Mouse (Mus musculus): ENCODE measurements around the gene Zfand6. TPM values are rescaled to one million over a fixed set of nuclear protein-coding genes. Genes with fewer than 3 reads are reported as not detected.

Gene Zfand6
- total RNA-seq, 2 experiments from 2014 or later = 70.1 to 77.2 TPM

DNA sequence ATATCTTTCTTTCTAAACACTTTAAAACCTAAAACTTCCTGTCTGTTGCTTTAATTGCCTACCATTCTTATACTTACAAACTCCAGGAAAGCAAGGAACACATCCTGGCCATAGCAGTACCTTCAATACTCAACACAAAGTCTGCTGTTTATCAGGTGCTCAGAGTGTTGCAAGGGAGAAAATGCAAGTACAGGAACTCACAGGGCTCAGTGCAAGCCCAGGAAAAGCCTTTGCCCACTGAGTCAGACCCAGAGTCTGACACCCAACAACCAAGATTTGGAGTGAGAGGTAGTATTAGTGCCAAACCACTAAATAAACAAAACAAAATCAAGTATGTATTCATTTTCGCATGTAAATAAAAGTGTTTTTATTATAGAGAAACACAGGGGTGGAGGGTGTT lies 5.1 kb downstream of the Zfand6 start:
- no peak for DNase-seq (ENCODE audit: low spot score in 2 of 2)
- Histone ChIP-seq H3K4me3 (no peak overlapping the region), H3K27ac (no peak overlapping the region)
- TF ChIP-seq CTCF (conservative IDR thresholded peaks at IDR 0.05) = no peak

DNA sequence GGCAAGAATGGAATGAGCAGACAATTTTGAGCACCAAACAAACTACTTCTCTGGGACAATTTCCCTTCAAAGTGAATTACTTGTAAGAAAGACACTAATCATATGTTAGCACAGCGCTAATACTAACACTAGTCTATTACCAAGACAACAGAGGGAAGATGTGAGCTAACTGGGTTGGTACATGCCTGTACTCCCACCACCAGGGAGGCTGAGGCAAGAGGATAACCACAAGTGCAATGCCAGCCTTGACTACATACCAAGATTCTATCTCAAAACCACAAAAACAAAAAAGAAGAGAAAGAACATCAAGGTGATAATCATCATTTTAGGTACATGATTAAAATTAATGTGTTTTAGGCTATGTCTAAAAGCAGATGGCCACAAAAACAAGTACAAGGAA lies 8.2 kb downstream of the Zfand6 start:
- TF ChIP-seq CTCF (conservative IDR thresholded peaks at IDR 0.05) = no peak
- DNase-seq (ENCODE audit: low spot score in 2 of 2) = no peak
- Histone ChIP-seq H3K4me3 (no peak overlapping the region), H3K27ac (peak overlapping the region; percentile 43; the same call in 1 of the 2 replicates)

DNA sequence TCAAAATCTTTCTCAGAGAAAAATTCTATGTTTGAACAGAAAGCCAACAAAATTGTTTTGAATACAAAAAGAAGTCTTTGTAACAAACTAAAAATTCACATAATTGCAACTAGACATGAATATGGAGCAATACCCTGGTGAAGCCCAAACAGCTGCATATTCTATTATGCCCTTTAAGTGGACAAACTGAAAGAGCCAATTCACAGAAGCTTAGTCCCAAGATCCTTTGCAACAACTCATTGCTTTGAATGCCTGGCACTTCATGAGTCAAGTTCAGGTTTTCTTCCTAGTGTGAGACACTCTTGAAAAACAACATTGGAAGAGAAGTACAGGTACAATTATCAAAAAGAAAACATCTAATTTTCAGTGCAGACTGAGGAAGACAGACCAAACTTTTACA lies 8.8 kb downstream of the Zfand6 start:
- H3K4me3 ChIP-seq = no peak overlapping the region
- H3K27ac ChIP-seq = peak overlapping the region; percentile 43
- no peak for DNase-seq (ENCODE audit: low spot score in 2 of 2)
- no peak for TF ChIP-seq CTCF (conservative IDR thresholded peaks at IDR 0.05)

DNA sequence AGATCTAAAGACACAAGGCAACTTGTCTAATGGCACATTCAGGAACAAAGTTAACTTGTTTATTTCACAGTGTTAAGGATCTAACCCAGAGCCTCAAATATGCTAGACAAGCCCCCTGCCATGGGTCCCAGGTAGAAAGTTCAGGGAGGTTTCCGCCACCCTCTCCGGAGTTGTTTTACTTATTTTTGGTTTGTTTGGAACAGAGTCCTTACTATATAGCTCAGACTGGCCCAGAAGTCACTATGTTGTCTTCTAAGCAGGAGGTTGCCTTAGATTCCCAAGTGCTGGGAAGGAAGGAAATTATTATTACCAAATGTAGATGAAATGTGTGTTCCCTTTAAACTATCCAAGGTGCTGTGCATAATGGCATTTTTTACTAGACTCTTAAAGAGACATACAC lies 9.7 kb downstream of the Zfand6 start:
- Histone ChIP-seq H3K4me3 (peak overlapping the region; percentile 62; the same call in 1 of the 2 replicates), H3K27ac (peak overlapping the region; percentile 81)
- TF ChIP-seq CTCF (conservative IDR thresholded peaks at IDR 0.05) = no peak
- no peak for DNase-seq (ENCODE audit: low spot score in 2 of 2)

DNA sequence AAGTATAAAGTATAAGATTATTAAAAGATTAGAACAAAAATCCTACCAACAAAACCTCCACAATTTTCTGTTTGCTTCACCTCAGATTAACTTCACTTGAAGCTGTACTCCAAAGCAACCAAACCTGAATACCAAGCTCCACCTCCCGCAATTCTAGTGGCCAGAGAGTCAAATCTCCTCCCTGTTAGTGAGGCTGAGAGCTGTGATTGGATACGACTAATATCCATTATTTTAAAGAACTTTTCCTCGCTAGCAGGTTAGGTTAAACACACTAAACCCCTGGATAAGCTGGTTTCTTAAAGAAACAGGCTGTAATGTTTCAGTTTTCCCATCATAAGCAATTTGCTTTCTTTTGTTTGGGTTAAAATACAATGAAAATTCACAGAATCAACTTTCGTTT lies 10.5 kb downstream of the Zfand6 start:
- DNase-seq (ENCODE audit: low spot score in 2 of 2) = peak; percentile 68 to 90
- peak overlapping the region; percentile 81 for H3K27ac ChIP-seq
- no peak for TF ChIP-seq CTCF (conservative IDR thresholded peaks at IDR 0.05)
- peak overlapping the region; percentile 62 for H3K4me3 ChIP-seq

DNA sequence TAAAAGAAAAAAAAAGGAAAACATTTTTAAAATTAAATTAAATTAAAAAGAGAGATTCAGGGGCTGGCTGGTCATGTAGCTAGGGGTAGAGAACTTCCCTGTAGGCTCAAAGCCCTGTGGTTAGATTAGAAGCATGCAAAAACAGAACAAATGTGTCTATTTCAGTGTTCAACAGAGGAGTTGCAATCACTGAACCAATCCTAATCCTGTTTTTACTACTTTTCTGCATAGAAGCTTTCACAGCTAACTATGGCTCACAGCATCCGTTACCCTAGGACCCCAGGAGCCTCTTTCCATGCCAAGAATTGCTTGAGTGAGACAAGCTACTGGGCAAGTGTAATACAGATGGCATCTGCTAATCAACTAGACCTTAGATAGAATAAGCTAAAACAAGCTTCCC lies 16.7 kb downstream of the Zfand6 start:
- DNase-seq (ENCODE audit: low spot score in 2 of 2) = no peak
- TF ChIP-seq CTCF (conservative IDR thresholded peaks at IDR 0.05) = no peak
- H3K4me3 ChIP-seq = no peak overlapping the region
- H3K27ac ChIP-seq = no peak overlapping the region

DNA sequence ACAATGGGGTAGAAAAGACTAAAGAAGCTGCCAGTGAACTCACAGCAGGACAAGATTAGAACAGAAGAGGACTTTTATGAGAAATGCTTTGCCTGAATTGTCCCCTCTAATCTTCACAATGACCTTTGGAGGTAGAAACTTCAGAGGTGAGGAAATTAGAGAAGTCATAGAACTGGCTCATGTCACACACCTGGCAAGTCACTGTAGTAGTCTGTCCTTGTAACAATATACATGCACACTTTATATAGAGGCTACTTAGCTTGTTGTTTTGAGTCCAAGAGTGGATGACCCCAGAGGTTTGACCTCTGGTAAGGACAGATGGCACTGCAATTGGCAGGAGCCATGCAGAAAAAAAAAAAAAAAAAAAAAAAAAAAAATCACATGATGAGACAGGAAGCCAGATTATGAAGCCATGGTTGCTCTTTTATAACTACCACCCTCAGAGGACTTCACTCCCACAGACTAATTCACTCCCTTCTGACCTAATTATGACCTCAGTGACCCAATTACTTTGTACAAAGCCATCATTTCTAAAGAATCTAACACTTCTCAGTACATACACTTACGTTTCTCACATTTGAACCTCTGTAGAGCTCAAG lies 20.1 kb downstream of the Zfand6 start:
- Histone ChIP-seq H3K27ac (no peak overlapping the region), H3K4me3 (no peak overlapping the region)
- DNase-seq (ENCODE audit: low spot score in 2 of 2) = no peak
- TF ChIP-seq CTCF (conservative IDR thresholded peaks at IDR 0.05) = no peak

DNA sequence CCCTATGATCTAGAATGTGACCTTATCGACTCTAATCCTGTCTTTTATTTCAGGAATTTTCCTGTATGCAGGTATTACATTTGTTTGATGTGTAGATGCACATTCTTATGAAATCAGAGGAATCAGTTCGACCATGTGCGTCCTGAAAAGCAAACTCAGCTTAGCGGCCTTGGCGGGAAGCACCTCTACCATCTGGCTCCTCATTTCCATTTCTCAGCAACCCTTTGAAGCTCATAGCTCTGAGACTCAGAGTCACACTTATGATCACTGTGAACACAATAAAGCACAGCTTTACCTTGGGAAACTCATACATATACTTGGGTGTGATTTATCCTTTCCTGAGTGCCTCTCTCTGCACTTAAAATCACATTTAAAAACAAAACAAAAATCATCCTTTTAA lies 21.8 kb downstream of the Zfand6 start:
- DNase-seq (ENCODE audit: low spot score in 2 of 2) = no peak
- H3K4me3 ChIP-seq = no peak overlapping the region
- no peak for TF ChIP-seq CTCF (conservative IDR thresholded peaks at IDR 0.05)
- H3K27ac ChIP-seq = no peak overlapping the region

DNA sequence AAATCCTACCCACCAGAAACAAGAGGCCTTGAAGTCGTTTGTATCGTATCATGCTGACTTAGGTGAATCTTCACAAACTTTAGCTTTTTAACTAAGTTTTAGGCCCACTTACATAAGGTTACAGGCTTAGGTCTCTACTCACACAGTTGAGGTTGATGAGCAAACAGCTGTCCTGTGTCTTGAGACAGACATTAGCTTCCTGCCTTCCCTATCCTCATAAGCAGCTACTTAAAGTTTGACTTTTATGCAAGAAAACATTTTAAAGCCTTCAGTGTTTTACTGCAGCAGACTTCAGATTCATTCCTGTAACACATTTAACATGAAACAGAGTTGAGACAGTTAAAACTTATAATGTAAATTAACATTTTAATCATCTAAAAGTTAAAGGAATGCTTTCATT lies 37.0 kb downstream of the Zfand6 start:
- H3K27ac ChIP-seq = no peak overlapping the region
- no peak for TF ChIP-seq CTCF (conservative IDR thresholded peaks at IDR 0.05)
- no peak for DNase-seq (ENCODE audit: low spot score in 2 of 2)
- H3K4me3 ChIP-seq = no peak overlapping the region

DNA sequence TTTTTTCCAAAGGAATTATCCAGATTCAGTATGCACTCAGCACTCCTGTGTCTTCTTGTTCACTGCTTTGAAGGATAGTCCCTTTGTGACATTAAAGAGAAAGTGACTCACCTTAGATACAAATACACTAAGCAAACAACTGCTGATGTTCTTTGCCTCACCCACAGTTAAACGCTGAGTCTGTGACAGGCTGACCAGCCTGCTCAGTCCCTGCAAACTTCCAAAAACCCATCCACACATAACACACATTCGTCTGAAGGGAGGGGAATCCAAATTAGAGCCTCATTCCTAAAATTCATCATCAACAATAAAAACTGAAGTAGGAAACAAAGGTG lies 37.8 kb downstream of the Zfand6 start:
- Histone ChIP-seq H3K27ac (no peak overlapping the region), H3K4me3 (no peak overlapping the region)
- DNase-seq (ENCODE audit: low spot score in 2 of 2) = no peak
- TF ChIP-seq CTCF (conservative IDR thresholded peaks at IDR 0.05) = no peak

DNA sequence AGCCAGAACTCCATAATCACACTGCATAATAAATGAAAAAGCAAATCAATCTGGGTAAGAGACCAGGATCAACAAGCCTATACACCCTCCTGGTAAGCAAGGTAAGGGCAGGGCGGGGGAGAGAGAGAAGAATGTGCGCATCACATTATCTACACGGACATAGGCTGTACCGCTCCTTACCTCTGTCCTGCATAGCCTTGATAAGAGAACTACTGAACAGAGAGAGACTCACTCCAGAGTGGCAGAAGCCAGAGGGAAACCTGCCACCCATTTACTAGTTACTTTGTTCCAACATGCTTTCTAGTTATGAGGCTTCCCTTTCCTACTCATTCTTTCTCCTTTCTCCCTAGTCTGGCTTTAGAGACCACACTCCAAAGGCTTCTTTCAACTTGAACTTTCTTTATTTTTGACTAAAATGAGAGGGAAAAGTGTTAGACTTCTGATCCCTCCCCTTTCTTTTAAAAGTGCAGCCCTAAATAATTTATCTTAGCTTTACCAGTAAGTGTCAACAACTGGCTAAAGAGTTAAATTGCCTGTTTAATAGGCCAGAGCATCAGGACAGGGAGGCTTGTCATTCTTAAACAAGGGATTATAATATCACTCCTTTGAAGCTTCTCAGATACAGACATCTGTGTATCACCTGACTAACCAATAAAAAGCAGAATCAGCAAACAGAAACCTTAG lies 38.3 kb downstream of the Zfand6 start:
- Histone ChIP-seq H3K27ac (no peak overlapping the region), H3K4me3 (no peak overlapping the region)
- no peak for TF ChIP-seq CTCF (conservative IDR thresholded peaks at IDR 0.05)
- no peak for DNase-seq (ENCODE audit: low spot score in 2 of 2)

DNA sequence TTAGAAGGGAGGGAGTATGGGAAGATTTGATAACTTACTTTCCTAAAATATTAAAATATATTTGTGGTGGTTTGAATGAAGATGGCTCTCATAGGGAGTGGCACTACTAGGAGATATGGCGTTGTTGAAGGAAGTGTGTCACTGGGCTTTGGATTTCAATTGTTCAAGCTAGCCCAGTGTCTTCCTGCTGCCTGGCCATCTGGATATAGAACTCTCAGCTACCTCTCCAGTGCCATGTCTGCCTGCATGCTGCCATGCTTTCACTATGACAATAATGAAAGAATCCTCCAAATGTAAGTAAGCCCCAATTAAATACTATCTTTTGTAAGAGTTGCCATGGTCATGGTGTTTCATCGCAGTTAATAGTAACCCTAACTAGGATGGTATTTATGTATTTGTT lies 40.7 kb downstream of the Zfand6 start:
- Histone ChIP-seq H3K4me3 (no peak overlapping the region), H3K27ac (no peak overlapping the region)
- no peak for DNase-seq (ENCODE audit: low spot score in 2 of 2)
- no peak for TF ChIP-seq CTCF (conservative IDR thresholded peaks at IDR 0.05)

DNA sequence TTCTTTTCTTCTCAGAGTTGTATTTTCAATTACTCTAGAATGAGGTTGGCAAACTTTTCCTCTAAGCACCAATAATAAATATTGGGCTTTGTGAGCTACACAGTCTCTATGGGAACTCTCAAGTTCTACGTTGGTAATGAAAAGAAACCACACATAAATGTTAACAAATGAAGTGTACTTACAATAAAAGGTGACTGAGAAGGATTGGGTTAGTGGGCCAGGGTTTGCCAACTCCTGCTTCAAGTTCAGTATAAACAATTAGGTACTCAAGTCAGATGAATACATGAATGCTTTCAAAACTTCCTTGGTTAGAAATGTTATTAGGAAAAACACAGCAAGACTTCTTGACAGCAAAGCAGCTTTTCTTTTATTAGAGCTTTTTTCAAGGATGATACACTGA lies 43.5 kb downstream of the Zfand6 start:
- DNase-seq (ENCODE audit: low spot score in 2 of 2) = no peak
- no peak for TF ChIP-seq CTCF (conservative IDR thresholded peaks at IDR 0.05)
- Histone ChIP-seq H3K27ac (no peak overlapping the region), H3K4me3 (no peak overlapping the region)

DNA sequence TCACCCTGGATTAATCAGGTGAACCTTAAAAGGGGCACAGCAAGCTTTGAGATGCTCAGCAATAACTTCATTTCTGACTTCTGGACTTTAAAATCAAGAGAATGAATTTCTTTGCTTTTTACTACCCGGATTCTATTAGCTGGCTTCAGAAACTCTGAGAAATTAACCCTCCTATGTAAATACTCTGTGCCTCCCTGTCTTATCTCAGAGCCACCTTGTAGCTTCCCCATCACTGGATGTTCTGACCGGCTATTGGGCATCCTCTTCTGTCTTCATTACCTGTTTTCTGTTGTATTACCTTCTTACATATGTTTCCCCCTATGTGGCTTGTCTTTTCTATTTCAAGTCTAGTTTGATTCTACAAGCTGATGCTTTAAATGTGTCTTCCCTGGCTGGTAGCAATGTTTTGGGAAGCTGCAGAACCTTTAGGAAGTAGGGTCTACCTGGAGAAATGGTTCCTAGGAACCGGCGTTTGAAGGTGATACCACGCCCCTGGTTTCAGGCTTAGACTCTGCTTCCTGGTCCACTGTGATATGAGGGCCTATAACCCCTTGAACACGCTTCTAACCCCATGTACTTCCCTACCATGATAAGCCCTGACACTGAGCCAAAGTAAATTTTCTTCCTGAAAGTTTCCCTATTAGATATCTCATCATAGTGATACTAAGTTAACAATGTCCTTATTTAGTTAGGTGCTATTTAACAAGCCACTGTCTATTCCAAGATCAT lies 46.3 kb downstream of the Zfand6 start:
- no peak for DNase-seq (ENCODE audit: low spot score in 2 of 2)
- H3K27ac ChIP-seq = no peak overlapping the region
- TF ChIP-seq CTCF (conservative IDR thresholded peaks at IDR 0.05) = no peak

More for the DNA sequence above, 46.3 kb downstream of the Zfand6 start:
- H3K4me3 ChIP-seq = no peak overlapping the region

All from layer of hippocampus, adult 2 months (tissue).